Mouse (Mus musculus) midbrain, embryonic 13.5 days (tissue): ENCODE measurements around the gene Sptbn2. TPM values are rescaled to one million over a fixed set of nuclear protein-coding genes. Genes with fewer than 3 reads are reported as not detected.

Experiments
- ATAC-seq: fragments of 200-750 bp; cut with Nextera tagmentation; 2 replicates; pipeline ENCODE4 v1.8.0; 2017; ENCODE audit warnings: mild to moderate bottlenecking, moderate TSS enrichment, moderate library complexity
- H3K27ac ChIP-seq: fragments of 300-500 bp; sonication (generic); 2 replicates; pipeline ENCODE4 v1.5.1; 2015; ENCODE audit warnings: inconsistent platforms, mild to moderate bottlenecking, moderate library complexity
- H3K27me3 ChIP-seq: fragments of 300-500 bp; sonication (generic); 2 replicates; pipeline ENCODE4 v1.6.1; 2015; ENCODE audit warnings: mild to moderate bottlenecking, inconsistent platforms
- H3K36me3 ChIP-seq: fragments of 300-500 bp; sonication (generic); 2 replicates; pipeline ENCODE4 v1.6.1; 2015; ENCODE audit warnings: mild to moderate bottlenecking, inconsistent platforms
- H3K4me1 ChIP-seq: fragments of 300-500 bp; sonication (generic); replicated peaks from 2 replicates; pipeline ENCODE4 v1.6.1; 2015; ENCODE audit warnings: inconsistent platforms
- H3K4me2 ChIP-seq: fragments of 300-500 bp; sonication (generic); replicated peaks from 2 replicates; pipeline ENCODE4 v1.6.1; 2015; ENCODE audit warnings: moderate library complexity, mild to moderate bottlenecking, inconsistent platforms
- H3K4me3 ChIP-seq: fragments of 300-500 bp; sonication (generic); replicated peaks from 2 replicates; pipeline ENCODE4 v1.5.1; 2015; ENCODE audit warnings: mild to moderate bottlenecking, inconsistent platforms
- H3K9ac ChIP-seq: fragments of 300-500 bp; sonication (generic); replicated peaks from 2 replicates; pipeline ENCODE4 v1.6.1; 2015; ENCODE audit warnings: mild to moderate bottlenecking, inconsistent platforms
- H3K9me3 ChIP-seq: fragments of 300-500 bp; sonication (generic); 2 replicates; pipeline ENCODE4 v1.6.1; 2016; ENCODE audit warnings: mild to moderate bottlenecking, inconsistent platforms
- WGBS: fragments of 180-500 bp; shearing (Covaris S2); methylation state at CpG from one replicate; pipeline ENCODE4 v1.1.7; 2015; 5-methylcytosine and 5-hydroxymethylcytosine counted together
- polyA plus RNA-seq: library from polyadenylated mRNA; unstranded; fragments of >200 nt; fragmentation: Nextera tagmentation; extraction: Ambion mirVana; gene quantifications from 2 replicates; pipeline ENCODE4 v1.2.1, GENCODE M21; 2015

The Sptbn2 gene
- polyA plus RNA-seq, 1 experiment from 2014 or later, result 31.9 TPM

GRCm38 (mm10) chr19:4737866-4738265 is 26.9 kb downstream of the Sptbn2 start:
- Histone ChIP-seq H3K4me1 (no peaks in the 10 kb centered on the region), H3K9me3 (no peaks in the 10 kb centered on the region), H3K9ac (no peak overlapping the region), H3K4me3 (no peak overlapping the region), H3K27me3 (no peaks in the 10 kb centered on the region), H3K36me3 (peaks cover 93% of the 10 kb centered on the region), H3K27ac (no peak overlapping the region), H3K4me2 (no peak overlapping the region)
- 94% methylated on average over 13 of the region's 13 CpGs for WGBS
- no peak for ATAC-seq

GRCm38 (mm10) chr19:4739053-4739452 is 28.1 kb downstream of the Sptbn2 start:
- ATAC-seq, result no peak
- Histone ChIP-seq H3K4me1 (no peaks in the 10 kb centered on the region), H3K9ac (no peak overlapping the region), H3K4me2 (no peak overlapping the region), H3K27me3 (no peaks in the 10 kb centered on the region), H3K27ac (no peak overlapping the region), H3K4me3 (no peak overlapping the region), H3K9me3 (no peaks in the 10 kb centered on the region), H3K36me3 (peaks cover 90% of the 10 kb centered on the region)
- 92% methylated on average over 11 of the region's 11 CpGs for WGBS

- Histone ChIP-seq H3K4me3 (no peak overlapping the region), H3K4me1 (no peaks in the 10 kb centered on the region), H3K4me2 (no peak overlapping the region), H3K9ac (no peak overlapping the region), H3K27me3 (no peaks in the 10 kb centered on the region), H3K27ac (no peak overlapping the region), H3K36me3 (peaks cover 90% of the 10 kb centered on the region), H3K9me3 (no peaks in the 10 kb centered on the region)
- ATAC-seq, result no peak
- 92% methylated on average over 5 of the region's 5 CpGs for WGBS
Measured at GRCm38 (mm10) chr19:4739762-4740161, 28.8 kb downstream of the Sptbn2 start.

GRCm38 (mm10) chr19:4741482-4741881 is 30.5 kb downstream of the Sptbn2 start:
- Histone ChIP-seq H3K4me1 (no peaks in the 10 kb centered on the region), H3K36me3 (peaks cover 93% of the 10 kb centered on the region), H3K9ac (no peak overlapping the region), H3K4me2 (no peak overlapping the region), H3K27me3 (no peaks in the 10 kb centered on the region), H3K4me3 (no peak overlapping the region), H3K9me3 (no peaks in the 10 kb centered on the region), H3K27ac (no peak overlapping the region)
- no peak for ATAC-seq
- WGBS, result 84% methylated on average over 10 of the region's 10 CpGs

- no peaks in the 10 kb centered on the region for H3K9me3 ChIP-seq
- peaks cover 94% of the 10 kb centered on the region for H3K36me3 ChIP-seq
- H3K27me3 ChIP-seq, result no peaks in the 10 kb centered on the region
- no peak overlapping the region for H3K9ac ChIP-seq
- no peak overlapping the region for H3K27ac ChIP-seq
- 93% methylated on average over 6 of the region's 6 CpGs for WGBS
- no peak for ATAC-seq
- H3K4me1 ChIP-seq, result no peaks in the 10 kb centered on the region
- no peak overlapping the region for H3K4me2 ChIP-seq
- no peak overlapping the region for H3K4me3 ChIP-seq
Measured at GRCm38 (mm10) chr19:4742229-4742628, 31.3 kb downstream of the Sptbn2 start.

- no peaks in the 10 kb centered on the region for H3K4me1 ChIP-seq
- H3K36me3 ChIP-seq, result peaks cover 94% of the 10 kb centered on the region
- H3K4me2 ChIP-seq, result no peak overlapping the region
- no peak overlapping the region for H3K4me3 ChIP-seq
- no peak overlapping the region for H3K9ac ChIP-seq
- no peaks in the 10 kb centered on the region for H3K9me3 ChIP-seq
- no peaks in the 10 kb centered on the region for H3K27me3 ChIP-seq
- no peak for ATAC-seq
- no peak overlapping the region for H3K27ac ChIP-seq
- 37% methylated on average over 5 of the region's 5 CpGs for WGBS
Measured at GRCm38 (mm10) chr19:4743524-4743923, 32.6 kb downstream of the Sptbn2 start.

GRCm38 (mm10) chr19:4744026-4744425 is 33.1 kb downstream of the Sptbn2 start:
- Histone ChIP-seq H3K4me1 (no peaks in the 10 kb centered on the region), H3K27ac (no peak overlapping the region), H3K36me3 (peaks cover 97% of the 10 kb centered on the region), H3K27me3 (no peaks in the 10 kb centered on the region), H3K9me3 (no peaks in the 10 kb centered on the region), H3K4me3 (no peak overlapping the region), H3K4me2 (no peak overlapping the region), H3K9ac (no peak overlapping the region)
- 79% methylated on average over 14 of the region's 14 CpGs for WGBS
- ATAC-seq, result no peak

- Histone ChIP-seq H3K4me3 (no peak overlapping the region), H3K9ac (peak overlapping the region; percentile 15; the same call in 1 of the 2 replicates), H3K27ac (no peak overlapping the region), H3K9me3 (no peaks in the 10 kb centered on the region), H3K36me3 (peaks cover 97% of the 10 kb centered on the region), H3K4me2 (no peak overlapping the region), H3K27me3 (no peaks in the 10 kb centered on the region), H3K4me1 (no peaks in the 10 kb centered on the region)
- no peak for ATAC-seq
- WGBS, result 76% methylated on average over 9 of the region's 9 CpGs
Measured at GRCm38 (mm10) chr19:4745057-4745456, 34.1 kb downstream of the Sptbn2 start.

GRCm38 (mm10) chr19:4745681-4746080 is 34.7 kb downstream of the Sptbn2 start:
- 96% methylated on average over 10 of the region's 10 CpGs for WGBS
- no peaks in the 10 kb centered on the region for H3K4me1 ChIP-seq
- H3K27ac ChIP-seq, result no peak overlapping the region
- no peak for ATAC-seq
- H3K4me3 ChIP-seq, result no peak overlapping the region
- no peaks in the 10 kb centered on the region for H3K9me3 ChIP-seq
- H3K4me2 ChIP-seq, result no peak overlapping the region
- no peak overlapping the region for H3K9ac ChIP-seq
- no peaks in the 10 kb centered on the region for H3K27me3 ChIP-seq
- peaks cover 97% of the 10 kb centered on the region for H3K36me3 ChIP-seq

GRCm38 (mm10) chr19:4746611-4747010 is 35.6 kb downstream of the Sptbn2 start:
- no peaks in the 10 kb centered on the region for H3K27me3 ChIP-seq
- H3K4me2 ChIP-seq, result no peak overlapping the region
- peaks cover 97% of the 10 kb centered on the region for H3K36me3 ChIP-seq
- ATAC-seq, result no peak
- H3K9ac ChIP-seq, result no peak overlapping the region
- H3K9me3 ChIP-seq, result no peaks in the 10 kb centered on the region
- H3K4me1 ChIP-seq, result no peaks in the 10 kb centered on the region
- H3K27ac ChIP-seq, result no peak overlapping the region
- WGBS, result 87% methylated on average over 14 of the region's 14 CpGs
- no peak overlapping the region for H3K4me3 ChIP-seq

- H3K36me3 ChIP-seq, result peaks cover 96% of the 10 kb centered on the region
- no peaks in the 10 kb centered on the region for H3K9me3 ChIP-seq
- no peak overlapping the region for H3K4me2 ChIP-seq
- no peak overlapping the region for H3K27ac ChIP-seq
- H3K4me1 ChIP-seq, result no peaks in the 10 kb centered on the region
- H3K4me3 ChIP-seq, result no peak overlapping the region
- no peaks in the 10 kb centered on the region for H3K27me3 ChIP-seq
- WGBS, result 93% methylated on average over 9 of the region's 9 CpGs
- no peak overlapping the region for H3K9ac ChIP-seq
- ATAC-seq, result no peak
Measured at GRCm38 (mm10) chr19:4747631-4748312, 36.8 kb downstream of the Sptbn2 start.

- Histone ChIP-seq H3K27ac (no peak overlapping the region), H3K9ac (no peak overlapping the region), H3K36me3 (peaks cover 92% of the 10 kb centered on the region), H3K9me3 (no peaks in the 10 kb centered on the region), H3K4me2 (no peak overlapping the region), H3K27me3 (no peaks in the 10 kb centered on the region), H3K4me3 (no peak overlapping the region), H3K4me1 (no peaks in the 10 kb centered on the region)
- ATAC-seq, result no peak
- WGBS, result 88% methylated on average over 10 of the region's 10 CpGs
Measured at GRCm38 (mm10) chr19:4748493-4748892, 37.5 kb downstream of the Sptbn2 start.

GRCm38 (mm10) chr19:4749975-4750374 is 39.0 kb downstream of the Sptbn2 start:
- no peaks in the 10 kb centered on the region for H3K9me3 ChIP-seq
- peaks cover 77% of the 10 kb centered on the region for H3K36me3 ChIP-seq
- H3K4me2 ChIP-seq, result no peak overlapping the region
- no peaks in the 10 kb centered on the region for H3K27me3 ChIP-seq
- no peaks in the 10 kb centered on the region for H3K4me1 ChIP-seq
- 84% methylated on average over 6 of the region's 6 CpGs for WGBS
- ATAC-seq, result no peak
- H3K4me3 ChIP-seq, result no peak overlapping the region
- no peak overlapping the region for H3K9ac ChIP-seq
- no peak overlapping the region for H3K27ac ChIP-seq
